Mouse (Mus musculus) gastrocnemius, adult 2 months (tissue): ENCODE data around the gene Adamtsl5. TPM values are rescaled to one million over a fixed set of nuclear protein-coding genes. Genes with fewer than 3 reads are reported as not detected.

Experiments
- DNase-seq: peaks from one replicate; pipeline ENCODE4 v3.0.0; 2022
- H3K27ac ChIP-seq: fragments of 200-600 bp; 2 replicates; pipeline ENCODE4 v1.8.1; 2022; ENCODE audit warnings: mild to moderate bottlenecking
- H3K4me3 ChIP-seq: fragments of 200-600 bp; 2 replicates; pipeline ENCODE4 v1.8.1; 2022; ENCODE audit warnings: mild to moderate bottlenecking, moderate library complexity
- CTCF ChIP-seq: fragments of 200-600 bp; IDR thresholded peaks from 2 replicates; pipeline ENCODE4 v1.8.1; 2022; ENCODE audit warnings: antibody characterized with exemption, mild to moderate bottlenecking, moderate library complexity
- intact Hi-C: fragments of 180-260 bp; cut with DNase I; formaldehyde crosslinking; loops from one replicate; pipeline ENCODE4 v1.15.1; 2025
- total RNA-seq, 2 experiments: library from RNA; stranded (reverse); gene quantifications; 2 replicates each; pipeline ENCODE4 v1.2.3; 2021

Gene Adamtsl5
- total RNA-seq, 2 experiments from 2014 or later = 26.2 to 43.3 TPM

GRCm38 (mm10) chr10:80304458-80304857 lies 43.8 kb downstream of the Adamtsl5 start:
- DNase-seq = no peak
- intact Hi-C loops = no loop called here
- TF ChIP-seq CTCF = no peak
- Histone ChIP-seq H3K27ac (no peak overlapping the region), H3K4me3 (no peak overlapping the region)

DNA sequence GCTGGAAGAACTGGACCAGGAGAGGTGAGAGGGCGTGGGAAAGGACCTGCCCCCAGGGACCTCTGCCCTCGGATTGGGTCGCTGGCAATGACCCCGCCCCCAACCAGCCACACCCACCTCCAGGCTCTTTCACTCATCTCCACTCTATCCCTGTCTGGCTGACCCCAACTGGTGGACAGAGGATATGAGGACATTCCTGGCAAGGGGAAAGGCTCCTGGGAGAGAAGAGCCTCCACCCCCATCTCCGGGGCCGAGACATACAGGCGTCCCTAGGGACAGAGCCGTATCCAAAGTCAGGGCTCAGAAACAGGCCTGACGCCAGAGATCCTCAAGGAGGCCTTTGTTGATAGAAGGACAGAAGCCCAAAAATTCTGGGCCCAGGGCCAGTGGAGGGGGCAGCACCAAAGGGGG lies 45.7 kb downstream of the Adamtsl5 start:
- DNase-seq = peak; percentile 90
- intact Hi-C loops = no loop called here
- TF ChIP-seq CTCF = peak; percentile 9; the same call in 1 of the 2 replicates
- Histone ChIP-seq H3K4me3 (peak overlapping the region; percentile 49), H3K27ac (peak overlapping the region; percentile 75)

- intact Hi-C loops = no loop called here
- no peak for TF ChIP-seq CTCF
- H3K4me3 ChIP-seq = peak overlapping the region; percentile 49
- no peak for DNase-seq
- peak overlapping the region; percentile 75 for H3K27ac ChIP-seq
Observed at GRCm38 (mm10) chr10:80302082-80302355, 46.2 kb downstream of the Adamtsl5 start.

DNA sequence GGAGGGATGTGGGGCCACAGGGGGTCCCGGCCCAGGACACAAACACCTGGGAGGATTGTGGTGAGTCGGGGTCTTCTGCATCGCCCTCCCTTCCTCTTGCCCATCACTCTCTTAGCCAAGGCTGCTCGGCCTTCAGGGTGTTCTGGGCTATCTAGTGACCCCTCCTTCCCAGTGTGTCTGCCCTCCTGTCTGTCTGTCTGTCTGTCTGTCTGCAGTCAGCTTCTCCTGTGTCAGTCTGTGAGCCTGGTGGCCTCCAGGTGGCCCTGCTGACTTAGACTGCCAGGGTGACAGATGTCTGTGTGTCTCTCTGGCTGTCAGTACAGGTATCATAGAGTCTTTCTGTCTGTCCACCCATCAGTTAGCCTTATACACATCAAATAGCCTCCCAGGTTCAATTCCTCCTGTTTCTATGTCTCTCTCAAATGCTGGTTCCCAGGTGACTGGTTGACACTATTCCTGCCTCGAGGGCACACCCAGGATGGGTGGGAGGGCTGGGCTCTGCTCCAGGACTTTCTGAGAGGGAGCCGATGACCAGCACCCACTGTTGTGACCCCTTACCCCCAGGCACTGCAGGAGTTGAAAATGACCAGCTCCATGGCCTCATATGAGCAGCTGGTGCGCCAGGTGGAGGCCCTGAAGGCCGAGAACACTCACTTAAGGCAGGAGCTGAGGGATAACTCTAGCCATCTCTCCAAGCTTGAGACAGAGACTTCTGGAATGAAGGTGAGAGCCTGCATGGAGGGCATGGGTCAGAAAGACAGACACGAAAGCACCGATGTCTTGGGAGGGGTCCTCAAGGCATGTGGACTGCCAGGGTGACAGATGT lies 46.7 kb downstream of the Adamtsl5 start:
- peak overlapping the region; percentile 75 for H3K27ac ChIP-seq
- peak overlapping the region; percentile 49 for H3K4me3 ChIP-seq
- TF ChIP-seq CTCF = no peak
- no peak for DNase-seq
- intact Hi-C loops = no loop called here

DNA sequence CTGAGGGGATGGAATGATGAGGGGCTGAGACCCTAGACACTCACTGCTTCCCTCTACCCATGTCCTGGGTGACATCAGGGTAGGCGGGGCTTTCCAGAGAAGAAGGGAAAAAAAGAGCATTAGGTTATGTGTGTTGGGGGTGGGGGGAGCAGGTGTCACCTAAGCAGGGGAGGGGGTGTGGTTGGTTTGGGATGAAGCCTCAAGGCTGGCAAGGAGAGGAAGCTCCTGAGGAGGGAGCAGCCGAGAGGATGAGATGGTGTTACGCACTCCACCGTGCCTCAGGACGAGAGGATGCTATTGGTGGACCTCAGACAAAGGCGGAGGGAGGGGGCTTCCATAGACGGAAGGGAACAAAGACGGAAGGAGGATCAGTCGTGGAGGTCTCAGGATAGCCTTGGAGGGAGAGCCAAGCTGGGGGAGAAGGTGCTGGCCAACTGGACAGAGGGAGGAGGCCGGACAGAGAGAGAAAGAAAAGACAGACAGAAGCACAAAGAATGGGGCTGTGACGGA lies 47.5 kb downstream of the Adamtsl5 start:
- intact Hi-C loops = no loop called here
- TF ChIP-seq CTCF = no peak
- DNase-seq = no peak
- H3K4me3 ChIP-seq = no peak overlapping the region
- peak overlapping the region; percentile 75; the same call in 1 of the 2 replicates for H3K27ac ChIP-seq

GRCm38 (mm10) chr10:80299824-80300223 lies 48.4 kb downstream of the Adamtsl5 start:
- Histone ChIP-seq H3K4me3 (no peak overlapping the region), H3K27ac (no peak overlapping the region)
- DNase-seq = no peak
- TF ChIP-seq CTCF = no peak
- intact Hi-C loops = no loop called here

DNA sequence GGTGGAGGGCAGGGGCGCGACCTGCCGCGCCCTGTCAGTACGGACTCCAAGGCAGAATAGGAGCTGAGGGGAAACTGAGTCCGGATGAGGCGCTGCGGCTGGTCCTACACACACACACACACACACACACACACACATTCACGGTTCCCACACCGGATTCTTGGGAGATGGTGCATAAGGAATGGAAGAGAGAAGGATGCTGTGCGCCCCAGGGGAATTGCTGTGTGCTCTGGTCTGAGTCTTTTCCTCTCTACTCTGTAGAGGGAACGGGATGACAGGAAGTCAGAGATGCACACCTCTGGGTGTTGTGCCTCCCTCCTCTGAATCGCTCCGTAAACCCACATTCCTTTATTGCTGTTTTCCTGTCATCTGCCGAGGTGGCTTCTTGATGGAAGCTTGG lies 48.9 kb downstream of the Adamtsl5 start:
- no peak for TF ChIP-seq CTCF
- intact Hi-C loops = no loop called here
- Histone ChIP-seq H3K4me3 (peak overlapping the region; percentile 36; the same call in 1 of the 2 replicates), H3K27ac (no peak overlapping the region)
- no peak for DNase-seq

DNA sequence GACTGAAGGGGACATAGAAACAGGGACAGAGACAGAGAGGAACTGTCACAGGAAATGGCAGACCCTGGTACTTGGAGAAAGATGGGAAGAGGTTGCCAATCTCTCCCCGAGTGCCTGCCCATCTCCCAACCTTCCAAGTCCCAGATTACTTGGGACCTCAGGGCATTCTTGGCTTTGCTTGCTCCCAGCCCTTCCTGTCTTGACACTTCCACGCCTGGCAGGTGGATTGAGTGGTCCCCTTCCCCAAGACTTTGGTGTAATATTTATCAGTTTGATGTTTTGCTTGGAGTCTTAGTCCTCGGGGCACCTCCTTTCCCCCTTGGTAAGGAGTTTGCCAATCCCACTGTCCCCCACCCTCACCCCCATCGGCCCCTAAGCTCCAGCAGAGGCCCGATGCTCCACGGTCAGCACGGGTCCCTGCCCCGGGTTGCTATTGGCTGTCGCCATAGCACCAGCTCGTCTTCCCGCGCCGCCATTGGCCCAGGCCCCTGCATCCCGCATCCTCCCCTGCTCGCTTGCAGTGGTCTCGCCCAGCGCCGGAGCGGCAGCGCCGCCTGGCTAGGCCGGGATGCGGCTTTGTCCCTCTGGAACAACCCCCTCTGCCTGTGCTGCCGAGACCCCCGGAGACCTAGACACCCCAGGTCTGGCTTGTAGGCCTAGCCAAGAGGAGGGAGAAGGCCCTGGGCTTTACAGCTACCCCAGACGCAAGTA lies 49.5 kb downstream of the Adamtsl5 start:
- no peak overlapping the region for H3K27ac ChIP-seq

GRCm38 (mm10) chr10:80297526-80298133 lies 50.6 kb downstream of the Adamtsl5 start:
- no peak for TF ChIP-seq CTCF
- no peak overlapping the region for H3K27ac ChIP-seq
- intact Hi-C loops = no loop called here
- DNase-seq = no peak
- no peak overlapping the region for H3K4me3 ChIP-seq

More for the DNA sequence above, 49.5 kb downstream of the Adamtsl5 start:
- peak; percentile 53 for DNase-seq
- TF ChIP-seq CTCF = no peak
- H3K4me3 ChIP-seq = peak overlapping the region; percentile 36; the same call in 1 of the 2 replicates
- intact Hi-C loops = no loop called here

- intact Hi-C loops = no loop called here
- TF ChIP-seq CTCF = no peak
- H3K27ac ChIP-seq = no peak overlapping the region
- H3K4me3 ChIP-seq = no peak overlapping the region
- DNase-seq = no peak
Observed at GRCm38 (mm10) chr10:80296824-80297223, 51.4 kb downstream of the Adamtsl5 start.

DNA sequence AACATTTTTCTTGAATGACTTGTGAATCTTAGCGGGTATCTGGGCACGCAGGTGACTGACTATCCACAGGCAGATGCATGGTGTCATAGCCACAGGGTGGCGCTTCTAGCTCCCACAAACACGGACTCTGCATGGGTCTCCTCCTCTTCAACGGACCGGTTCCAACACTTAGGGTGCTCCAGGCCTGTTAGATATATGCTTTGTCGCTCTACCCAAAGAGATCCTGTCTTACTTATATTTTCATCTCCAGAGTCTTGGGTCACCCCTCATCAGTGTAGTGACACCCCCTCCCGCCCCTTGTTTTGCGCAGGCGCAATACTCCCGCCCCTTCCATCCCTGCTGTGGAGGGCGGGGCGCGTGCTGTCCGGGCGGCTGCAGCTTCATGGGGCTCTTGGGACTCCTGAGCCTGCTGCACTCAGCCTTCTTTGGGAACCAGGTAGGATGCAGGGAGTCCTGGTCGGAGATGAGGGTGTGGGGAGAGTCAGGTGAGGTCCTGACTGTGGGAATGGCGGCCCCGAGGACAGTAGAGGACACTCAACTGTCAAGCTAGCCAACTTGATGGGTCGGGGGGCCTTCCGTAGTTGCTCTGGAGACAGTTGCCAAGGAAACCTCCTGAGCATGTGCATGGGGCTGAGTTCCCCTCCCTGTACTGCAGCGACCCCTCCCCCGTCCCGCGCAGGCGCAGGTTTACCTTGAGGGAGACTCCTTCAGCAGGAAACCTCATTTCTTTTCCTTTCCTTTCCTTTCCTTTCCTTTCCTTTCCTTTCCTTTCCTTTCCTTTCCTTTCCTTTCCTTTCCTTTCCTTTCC lies 52.4 kb downstream of the Adamtsl5 start, which contains the start of gene Apc2:
Gene Apc2, plus strand, starts transcription at position 360 of the 808 bp plus-strand sequence.
- Histone ChIP-seq H3K27ac (peak within 1 kb of the TSS; percentile 62), H3K4me3 (peak within 1 kb of the TSS; percentile 71)
- intact Hi-C loops = loop anchor here (1.0 to 2.0 kb wide), 2 partner anchors 52 to 79 kb away; partner anchors contain the start of gene Adamtsl5
- DNase-seq = peak; percentile 81
- TF ChIP-seq CTCF = peak; percentile 83
